Mouse (Mus musculus) midbrain, embryonic 15.5 days (tissue): Measurements from ENCODE around the gene Slc26a3. TPM values are rescaled to one million over a fixed set of nuclear protein-coding genes. Genes with fewer than 3 reads are reported as not detected.
A peak's percentile ranks its signal among the peaks of the same experiment; 100 is the strongest.

Experiments used
- ATAC-seq: fragments of 200-750 bp; cut with Nextera tagmentation; replicated peaks from 2 replicates; pipeline ENCODE4 v1.8.0; 2017; ENCODE audit warnings: moderate TSS enrichment
- H3K27ac ChIP-seq: fragments of 300-500 bp; sonication (generic); 2 replicates; pipeline ENCODE4 v1.5.1; 2015; ENCODE audit warnings: mild to moderate bottlenecking, inconsistent platforms
- H3K27me3 ChIP-seq: fragments of 300-500 bp; sonication (generic); replicated peaks from 2 replicates; pipeline ENCODE4 v1.6.1; 2015; ENCODE audit warnings: inconsistent platforms
- H3K36me3 ChIP-seq: fragments of 300-500 bp; sonication (generic); replicated peaks from 2 replicates; pipeline ENCODE4 v1.6.1; 2015; ENCODE audit warnings: inconsistent platforms
- H3K4me1 ChIP-seq: fragments of 300-500 bp; sonication (generic); 2 replicates; pipeline ENCODE4 v1.6.1; 2015; ENCODE audit warnings: inconsistent platforms
- H3K4me2 ChIP-seq: fragments of 300-500 bp; sonication (generic); 2 replicates; pipeline ENCODE4 v1.6.1; 2015; ENCODE audit warnings: inconsistent platforms, mild to moderate bottlenecking, moderate library complexity
- H3K4me3 ChIP-seq: fragments of 300-500 bp; sonication (generic); 2 replicates; pipeline ENCODE4 v1.5.1; 2015; ENCODE audit warnings: mild to moderate bottlenecking, inconsistent platforms
- H3K9ac ChIP-seq: fragments of 300-500 bp; sonication (generic); 2 replicates; pipeline ENCODE4 v1.6.1; 2015; ENCODE audit warnings: mild to moderate bottlenecking, inconsistent platforms
- H3K9me3 ChIP-seq: fragments of 300-500 bp; sonication (generic); 2 replicates; pipeline ENCODE4 v1.6.1; 2016; ENCODE audit warnings: inconsistent platforms
- WGBS: fragments of 180-500 bp; shearing (Covaris S2); methylation state at CpG from one replicate; pipeline ENCODE4 v1.1.7; 2015; ENCODE audit warnings: mixed read lengths; 5-methylcytosine and 5-hydroxymethylcytosine counted together
- polyA plus RNA-seq: library from polyadenylated mRNA; unstranded; fragments of >200 nt; fragmentation: Nextera tagmentation; extraction: Ambion mirVana; gene quantifications from 2 replicates; pipeline ENCODE4 v1.2.1, GENCODE M21; 2015

The Slc26a3 gene
- polyA plus RNA-seq, 1 experiment from 2014 or later = 0.09 TPM

DNA sequence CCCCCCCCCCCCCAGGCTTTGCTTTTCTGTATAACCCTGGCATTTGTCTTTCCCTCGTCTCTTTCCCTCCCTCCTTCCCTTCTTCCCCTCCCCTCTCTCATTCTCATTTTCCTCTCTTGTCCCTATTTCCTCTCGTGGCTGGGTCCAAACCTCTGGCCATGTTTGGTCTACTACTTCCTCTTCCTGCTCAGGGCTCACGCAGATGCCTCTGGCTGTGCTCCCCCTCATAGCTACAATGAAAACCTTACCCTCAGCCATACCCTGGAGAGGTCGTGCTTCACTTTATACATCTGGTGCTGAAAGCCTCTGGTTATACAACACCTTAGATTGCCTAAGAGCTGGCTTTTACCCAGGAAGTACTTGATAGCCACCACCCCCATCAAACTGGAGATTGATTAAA is 110.6 kb downstream of the Slc26a3 start:
- peaks cover 18% of the 10 kb centered on the region for H3K4me1 ChIP-seq
- no peaks in the 10 kb centered on the region for H3K9me3 ChIP-seq
- H3K4me2 ChIP-seq = no peak overlapping the region
- 68% methylated on average over 4 of the region's 4 CpGs for WGBS
- H3K9ac ChIP-seq = no peak overlapping the region
- no peaks in the 10 kb centered on the region for H3K27me3 ChIP-seq
- no peak for ATAC-seq
- no peak overlapping the region for H3K27ac ChIP-seq
- no peak overlapping the region for H3K4me3 ChIP-seq
- no peaks in the 10 kb centered on the region for H3K36me3 ChIP-seq

DNA sequence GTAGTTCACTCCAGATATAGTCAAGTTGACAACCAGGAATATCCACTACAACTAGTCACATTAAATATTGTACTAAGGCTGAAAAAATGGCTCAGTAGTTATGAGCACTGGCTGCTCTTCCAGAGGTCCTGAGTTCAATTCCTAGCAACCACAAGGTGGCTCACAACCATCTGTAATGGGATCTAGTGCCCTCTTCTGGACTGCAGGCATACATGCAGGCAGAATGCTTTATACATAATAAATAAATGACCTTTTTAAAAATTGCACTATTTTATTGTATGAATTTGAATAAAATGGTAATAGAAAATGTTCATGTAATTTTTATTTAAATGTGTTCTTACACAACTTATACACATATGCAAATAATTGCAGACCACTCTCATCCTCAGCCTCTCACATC is 112.5 kb downstream of the Slc26a3 start:
- peaks cover 8% of the 10 kb centered on the region for H3K4me1 ChIP-seq
- H3K4me3 ChIP-seq = no peak overlapping the region
- no peaks in the 10 kb centered on the region for H3K36me3 ChIP-seq
- H3K4me2 ChIP-seq = no peak overlapping the region
- no peak overlapping the region for H3K27ac ChIP-seq
- H3K27me3 ChIP-seq = no peaks in the 10 kb centered on the region
- H3K9me3 ChIP-seq = no peaks in the 10 kb centered on the region
- no peak overlapping the region for H3K9ac ChIP-seq
- ATAC-seq = no peak

- no peak overlapping the region for H3K4me3 ChIP-seq
- no peak overlapping the region for H3K9ac ChIP-seq
- 43% methylated on average over 6 of the region's 6 CpGs for WGBS
- no peak overlapping the region for H3K27ac ChIP-seq
- no peaks in the 10 kb centered on the region for H3K9me3 ChIP-seq
- H3K4me2 ChIP-seq = no peak overlapping the region
- no peaks in the 10 kb centered on the region for H3K36me3 ChIP-seq
- no peaks in the 10 kb centered on the region for H3K4me1 ChIP-seq
- no peaks in the 10 kb centered on the region for H3K27me3 ChIP-seq
- 0 out of 2 replicates have a peak, but pooled peaks have one; percentile 58 for ATAC-seq
Observed at GRCm38 (mm10) chr12:31507718-31508364, 117.2 kb downstream of the Slc26a3 start.

DNA sequence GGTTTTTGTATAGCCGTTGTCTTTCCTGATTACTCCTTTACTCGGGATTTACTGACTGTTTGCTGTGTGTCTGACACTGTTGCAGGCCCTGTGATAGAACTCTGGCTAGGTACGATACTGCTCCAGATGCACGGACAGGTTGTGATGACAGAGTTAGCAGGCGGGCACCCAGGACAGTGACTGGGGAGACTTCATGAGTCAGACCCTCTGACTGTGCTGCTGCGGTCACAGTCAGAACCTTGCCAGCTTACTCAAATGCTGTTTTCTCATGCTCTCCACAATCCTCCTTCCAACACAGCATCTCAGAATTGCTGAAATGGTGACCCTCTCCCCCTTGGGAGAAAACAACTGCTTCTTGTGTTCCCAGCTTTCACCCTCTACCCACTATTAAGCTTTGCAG is 117.8 kb downstream of the Slc26a3 start:
- Histone ChIP-seq H3K9ac (no peak overlapping the region), H3K4me2 (no peak overlapping the region), H3K4me1 (no peaks in the 10 kb centered on the region), H3K9me3 (no peaks in the 10 kb centered on the region), H3K27me3 (no peaks in the 10 kb centered on the region), H3K36me3 (no peaks in the 10 kb centered on the region), H3K27ac (no peak overlapping the region), H3K4me3 (no peak overlapping the region)
- WGBS = 84% methylated on average over 6 of the region's 6 CpGs
- no peak for ATAC-seq

DNA sequence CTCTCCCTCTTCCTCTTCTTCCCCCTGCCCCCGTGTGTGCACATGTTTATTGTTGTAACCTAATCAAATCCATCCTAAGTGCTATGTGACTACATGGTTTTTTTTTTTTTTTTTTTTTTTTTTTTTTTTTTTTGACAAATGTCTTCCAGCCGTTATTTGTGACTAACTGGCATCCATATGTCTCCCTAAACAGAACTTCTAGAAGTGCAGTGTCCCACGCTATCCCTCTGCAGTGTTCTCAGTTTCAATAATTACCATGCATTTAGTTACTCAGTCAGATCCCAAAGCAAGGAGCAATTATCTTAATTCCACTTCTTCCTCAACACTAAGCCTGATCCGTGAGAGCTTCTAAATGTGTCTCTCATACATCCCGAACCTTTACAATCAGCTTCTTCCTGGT is 120.5 kb downstream of the Slc26a3 start:
- no peaks in the 10 kb centered on the region for H3K4me1 ChIP-seq
- 67% methylated on average over 5 of the region's 5 CpGs for WGBS
- H3K4me3 ChIP-seq = no peak overlapping the region
- no peaks in the 10 kb centered on the region for H3K36me3 ChIP-seq
- H3K27ac ChIP-seq = no peak overlapping the region
- no peak overlapping the region for H3K4me2 ChIP-seq
- H3K9me3 ChIP-seq = no peaks in the 10 kb centered on the region
- H3K27me3 ChIP-seq = no peaks in the 10 kb centered on the region
- H3K9ac ChIP-seq = no peak overlapping the region
- ATAC-seq = no peak

DNA sequence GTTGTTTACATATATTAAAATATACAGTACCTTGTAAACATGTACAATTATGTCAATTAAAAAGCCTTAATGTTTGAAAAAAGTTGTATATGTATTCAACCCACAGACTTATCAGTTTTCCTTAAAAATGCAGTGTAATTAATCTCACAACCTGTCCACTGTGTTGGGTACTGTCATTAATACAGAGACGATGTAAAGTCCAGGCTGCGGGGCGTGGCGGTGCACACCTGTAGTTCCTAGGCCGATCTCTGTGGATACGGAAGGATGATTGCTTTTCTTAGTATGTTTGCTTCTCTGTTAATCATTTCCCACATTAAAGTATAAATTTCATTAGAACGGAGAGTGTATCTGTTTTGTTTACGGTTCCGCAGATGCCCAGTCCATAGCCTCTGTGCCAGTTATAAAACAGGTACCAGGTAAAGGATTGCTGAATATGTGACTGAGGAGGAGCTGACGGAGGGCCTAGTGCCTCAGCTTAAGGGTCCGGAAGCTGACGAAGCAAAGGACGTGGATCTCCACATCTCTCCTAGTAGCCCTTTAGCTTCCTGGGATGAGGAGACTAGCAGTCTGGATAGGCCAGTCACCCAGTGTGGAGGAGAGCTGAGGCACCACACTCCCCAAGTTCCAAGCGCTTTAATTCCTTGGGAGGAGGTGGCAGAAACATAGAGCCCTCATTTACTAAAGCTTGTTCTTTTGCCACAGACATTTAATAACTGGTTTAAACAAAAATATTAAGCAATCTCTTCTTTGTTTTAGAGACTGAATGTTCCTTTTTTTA is 122.2 kb downstream of the Slc26a3 start:
- H3K9ac ChIP-seq = no peak overlapping the region
- H3K27ac ChIP-seq = no peak overlapping the region
- 91% methylated on average over 14 of the region's 14 CpGs for WGBS
- H3K9me3 ChIP-seq = no peaks in the 10 kb centered on the region
- ATAC-seq = no peak
- no peak overlapping the region for H3K4me2 ChIP-seq
- H3K27me3 ChIP-seq = no peaks in the 10 kb centered on the region
- H3K4me3 ChIP-seq = no peak overlapping the region
- H3K36me3 ChIP-seq = no peaks in the 10 kb centered on the region
- no peaks in the 10 kb centered on the region for H3K4me1 ChIP-seq

DNA sequence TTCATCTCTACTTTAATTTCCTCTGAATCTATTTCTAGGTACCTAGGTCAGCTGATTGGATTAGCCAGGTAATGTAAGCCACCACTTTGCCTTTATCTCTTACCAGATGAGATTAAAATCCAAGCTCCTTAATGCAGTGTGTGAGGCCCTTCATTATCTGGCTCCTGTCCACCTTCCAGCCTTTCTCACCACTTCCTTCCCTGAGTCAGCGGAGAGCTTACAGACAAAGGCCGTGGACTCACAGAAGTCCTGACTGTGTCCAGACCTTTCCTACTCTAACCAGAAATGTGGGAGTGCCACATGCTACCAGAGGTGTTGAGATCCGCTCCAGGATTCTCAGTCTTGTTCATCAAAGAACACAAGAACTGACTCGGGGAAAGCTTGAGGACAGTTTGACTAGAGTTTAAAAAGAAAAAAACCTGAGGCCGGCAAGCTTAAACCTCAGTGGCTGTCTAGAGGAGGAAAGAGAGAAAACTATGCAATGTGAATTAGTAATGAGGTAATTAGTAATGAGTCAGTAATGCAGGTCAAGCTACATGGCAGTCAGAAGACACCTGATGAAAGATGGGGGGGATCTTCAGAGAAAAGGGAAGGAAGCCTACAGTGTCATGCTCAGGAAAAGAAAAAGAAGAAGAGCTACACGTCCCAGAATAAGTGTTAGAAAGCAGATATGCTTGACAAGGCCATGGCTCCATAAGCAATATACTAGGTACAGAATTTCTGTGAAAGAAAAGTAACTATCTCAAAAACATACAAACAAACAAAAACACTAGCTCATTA is 123.2 kb downstream of the Slc26a3 start:
- Histone ChIP-seq H3K27me3 (no peaks in the 10 kb centered on the region), H3K9ac (no peak overlapping the region), H3K4me3 (no peak overlapping the region), H3K36me3 (no peaks in the 10 kb centered on the region), H3K4me1 (no peaks in the 10 kb centered on the region), H3K9me3 (no peaks in the 10 kb centered on the region), H3K27ac (no peak overlapping the region), H3K4me2 (no peak overlapping the region)
- 73% methylated on average over 6 of the region's 6 CpGs for WGBS
- ATAC-seq = no peak

DNA sequence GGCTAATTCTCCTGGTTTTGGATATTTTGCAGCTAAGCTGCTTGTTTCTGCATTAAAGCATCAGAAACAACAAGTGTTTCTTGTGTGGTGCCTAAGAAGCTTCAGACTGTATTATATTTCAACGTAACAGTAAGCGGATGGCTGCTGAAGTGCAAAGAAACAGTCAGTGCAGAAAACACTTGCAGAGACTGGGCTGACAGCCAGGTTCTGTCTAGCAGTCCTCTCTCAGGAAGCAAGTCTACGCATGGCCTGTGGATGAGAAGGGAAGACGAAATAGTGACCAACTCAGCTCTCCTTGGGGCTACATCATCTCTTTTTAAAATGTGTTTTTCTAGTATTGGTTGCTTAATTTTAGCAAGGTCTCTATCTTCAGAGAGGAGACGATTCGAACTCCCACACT is 129.4 kb downstream of the Slc26a3 start:
- Histone ChIP-seq H3K27ac (no peak overlapping the region), H3K4me2 (no peak overlapping the region), H3K4me3 (no peak overlapping the region), H3K9me3 (no peaks in the 10 kb centered on the region), H3K4me1 (0 out of 2 replicates have a peak, but pooled peaks cover 4% of the 10 kb centered on the region), H3K36me3 (no peaks in the 10 kb centered on the region), H3K27me3 (no peaks in the 10 kb centered on the region), H3K9ac (no peak overlapping the region)
- WGBS = 78% methylated on average over 6 of the region's 6 CpGs
- no peak for ATAC-seq

GRCm38 (mm10) chr12:31521371-31521770 is 130.7 kb downstream of the Slc26a3 start:
- no peak for ATAC-seq
- H3K27ac ChIP-seq = no peak overlapping the region
- no peaks in the 10 kb centered on the region for H3K27me3 ChIP-seq
- H3K4me3 ChIP-seq = no peak overlapping the region
- H3K4me1 ChIP-seq = 0 out of 2 replicates have a peak, but pooled peaks cover 4% of the 10 kb centered on the region
- H3K9me3 ChIP-seq = no peaks in the 10 kb centered on the region
- no peaks in the 10 kb centered on the region for H3K36me3 ChIP-seq
- no peak overlapping the region for H3K9ac ChIP-seq
- H3K4me2 ChIP-seq = no peak overlapping the region
- WGBS = 40% methylated on average over 3 of the region's 3 CpGs

Other genes with a start within 250 kb of the Slc26a3 start
- gene Gm6993, start 150.1 kb upstream of the Slc26a3 start, polyA plus RNA-seq = not detected in 2 replicates
- 16.6 and 16.8 TPM in 2 replicates for gene Lamb1, start 125.6 kb upstream of the Slc26a3 start, polyA plus RNA-seq
- 105 and 116 TPM in 2 replicates for gene Dld, start 39.4 kb upstream of the Slc26a3 start, polyA plus RNA-seq
- gene Cbll1, start 108.7 kb downstream of the Slc26a3 start, polyA plus RNA-seq = 17.9 and 19.8 TPM in 2 replicates
- 0.09 and 0.14 TPM in 2 replicates for gene Slc26a4, start 169.1 kb downstream of the Slc26a3 start, polyA plus RNA-seq
- 23.5 and 25.7 TPM in 2 replicates for gene Bcap29, start 243.8 kb downstream of the Slc26a3 start, polyA plus RNA-seq